Mouse (Mus musculus): ENCODE measurements at regions not wholly inside any gene's neighbourhood (a gene's known extent, or its start where the extent isn't known, plus 50 kb on each side); places are given as distances from the start of the nearest gene placed in this dataset.

GRCm38 (mm10) chr2:144157343-144157742 is 113.1 kb upstream of the Mgme1 start:
- TF ChIP-seq CTCF (IDR thresholded peaks at IDR 0.05; ENCODE audit: borderline replicate concordance, extremely low read depth, insufficient read depth, insufficient read length) (no peak), POLR2A (IDR thresholded peaks at IDR 0.05; ENCODE audit: borderline replicate concordance, extremely low read depth, insufficient read depth, insufficient read length, poor library complexity, severe bottlenecking) (no peak)
- DNase-seq (ENCODE audit: low read depth), result no peak

GRCm38 (mm10) chr2:144158256-144158655 is 112.2 kb upstream of the Mgme1 start:
- TF ChIP-seq POLR2A (IDR thresholded peaks at IDR 0.05; ENCODE audit: borderline replicate concordance, extremely low read depth, insufficient read depth, insufficient read length, poor library complexity, severe bottlenecking), result no peak
- TF ChIP-seq CTCF (IDR thresholded peaks at IDR 0.05; ENCODE audit: borderline replicate concordance, extremely low read depth, insufficient read depth, insufficient read length), result no peak
- DNase-seq (ENCODE audit: low read depth), result no peak

- TF ChIP-seq CTCF (IDR thresholded peaks at IDR 0.05; ENCODE audit: borderline replicate concordance, extremely low read depth, insufficient read depth, insufficient read length), result no peak
- TF ChIP-seq POLR2A (IDR thresholded peaks at IDR 0.05; ENCODE audit: borderline replicate concordance, extremely low read depth, insufficient read depth, insufficient read length, poor library complexity, severe bottlenecking), result no peak
- DNase-seq (ENCODE audit: low read depth), result no peak
These were observed 110.6 kb upstream of the Mgme1 start for GRCm38 (mm10) chr2:144159854-144160331.

GRCm38 (mm10) chr2:144160434-144160833 is 110.0 kb upstream of the Mgme1 start:
- no peak for TF ChIP-seq CTCF (IDR thresholded peaks at IDR 0.05; ENCODE audit: borderline replicate concordance, extremely low read depth, insufficient read depth, insufficient read length)
- TF ChIP-seq POLR2A (IDR thresholded peaks at IDR 0.05; ENCODE audit: borderline replicate concordance, extremely low read depth, insufficient read depth, insufficient read length, poor library complexity, severe bottlenecking), result no peak
- DNase-seq (ENCODE audit: low read depth), result peak; percentile 29

- DNase-seq (ENCODE audit: low read depth), result no peak
- no peak for TF ChIP-seq POLR2A (IDR thresholded peaks at IDR 0.05; ENCODE audit: borderline replicate concordance, extremely low read depth, insufficient read depth, insufficient read length, poor library complexity, severe bottlenecking)
- no peak for TF ChIP-seq CTCF (IDR thresholded peaks at IDR 0.05; ENCODE audit: borderline replicate concordance, extremely low read depth, insufficient read depth, insufficient read length)
These were observed 108.6 kb upstream of the Mgme1 start for GRCm38 (mm10) chr2:144161852-144162251.

- DNase-seq (ENCODE audit: low read depth), result peak; percentile 76
- TF ChIP-seq POLR2A (IDR thresholded peaks at IDR 0.05; ENCODE audit: borderline replicate concordance, extremely low read depth, insufficient read depth, insufficient read length, poor library complexity, severe bottlenecking), result no peak
- no peak for TF ChIP-seq CTCF (IDR thresholded peaks at IDR 0.05; ENCODE audit: borderline replicate concordance, extremely low read depth, insufficient read depth, insufficient read length)
These were observed 106.4 kb upstream of the Mgme1 start for GRCm38 (mm10) chr2:144164102-144164501.

- no peak for TF ChIP-seq POLR2A (IDR thresholded peaks at IDR 0.05; ENCODE audit: borderline replicate concordance, extremely low read depth, insufficient read depth, insufficient read length, poor library complexity, severe bottlenecking)
- TF ChIP-seq CTCF (IDR thresholded peaks at IDR 0.05; ENCODE audit: borderline replicate concordance, extremely low read depth, insufficient read depth, insufficient read length), result no peak
- DNase-seq (ENCODE audit: low read depth), result peak; percentile 80
These were observed 105.3 kb upstream of the Mgme1 start for GRCm38 (mm10) chr2:144164986-144165821.

- peak; percentile 39 for DNase-seq (ENCODE audit: low read depth)
- TF ChIP-seq POLR2A (IDR thresholded peaks at IDR 0.05; ENCODE audit: borderline replicate concordance, extremely low read depth, insufficient read depth, insufficient read length, poor library complexity, severe bottlenecking) (no peak), CTCF (IDR thresholded peaks at IDR 0.05; ENCODE audit: borderline replicate concordance, extremely low read depth, insufficient read depth, insufficient read length) (no peak)
These were observed 104.2 kb upstream of the Mgme1 start for GRCm38 (mm10) chr2:144166102-144166750.

GRCm38 (mm10) chr2:144169576-144170178 is 100.8 kb upstream of the Mgme1 start:
- no peak for DNase-seq (ENCODE audit: low read depth)
- TF ChIP-seq CTCF (IDR thresholded peaks at IDR 0.05; ENCODE audit: borderline replicate concordance, extremely low read depth, insufficient read depth, insufficient read length), result no peak
- TF ChIP-seq POLR2A (IDR thresholded peaks at IDR 0.05; ENCODE audit: borderline replicate concordance, extremely low read depth, insufficient read depth, insufficient read length, poor library complexity, severe bottlenecking), result no peak

- TF ChIP-seq POLR2A (IDR thresholded peaks at IDR 0.05; ENCODE audit: borderline replicate concordance, extremely low read depth, insufficient read depth, insufficient read length, poor library complexity, severe bottlenecking), result peak; percentile 77; the same call in 1 of the 2 replicates
- no peak for TF ChIP-seq CTCF (IDR thresholded peaks at IDR 0.05; ENCODE audit: borderline replicate concordance, extremely low read depth, insufficient read depth, insufficient read length)
- DNase-seq (ENCODE audit: low read depth), result peak; percentile 97
These were observed 98.2 kb upstream of the Mgme1 start for GRCm38 (mm10) chr2:144172100-144172770.

All from brain, embryonic 14.5 days (tissue).